Mouse (Mus musculus) left cerebral cortex, adult 11 months (tissue): ENCODE measurements at regions not wholly inside any gene's neighbourhood (a gene's known extent, or its start where the extent isn't known, plus 50 kb on each side); places are given as distances from the start of the nearest gene placed in this dataset.

Experiments used
- DNase-seq: peaks from one replicate; pipeline ENCODE4 v3.0.0; 2022; ENCODE audit warnings: low spot score

GRCm38 (mm10) chr3:143162444-143162843, 280.6 kb upstream of the Pkn2 start:
- no peak for DNase-seq

- DNase-seq: no peak
Measured at GRCm38 (mm10) chr3:143161993-143162392, 280.2 kb upstream of the Pkn2 start.

GRCm38 (mm10) chr3:143158568-143158967, 276.8 kb upstream of the Pkn2 start:
- DNase-seq: no peak

- DNase-seq: no peak
Measured at GRCm38 (mm10) chr3:143156733-143157524, 275.1 kb upstream of the Pkn2 start.

GRCm38 (mm10) chr3:143156174-143156573, 274.4 kb upstream of the Pkn2 start:
- DNase-seq: no peak

- DNase-seq: no peak
Measured at GRCm38 (mm10) chr3:143155556-143155955, 273.8 kb upstream of the Pkn2 start.

GRCm38 (mm10) chr3:143147471-143147870, 265.7 kb upstream of the Pkn2 start:
- DNase-seq: no peak

GRCm38 (mm10) chr3:143138952-143139351, 257.1 kb upstream of the Pkn2 start:
- DNase-seq: no peak

- no peak for DNase-seq
Measured at GRCm38 (mm10) chr3:143134528-143134927, 252.7 kb upstream of the Pkn2 start.

- DNase-seq: no peak
Measured at GRCm38 (mm10) chr3:143107733-143108291, 226.0 kb upstream of the Pkn2 start.

GRCm38 (mm10) chr3:143104734-143105133, 222.9 kb upstream of the Pkn2 start:
- DNase-seq: no peak

GRCm38 (mm10) chr3:143103333-143103732, 221.5 kb upstream of the Pkn2 start:
- no peak for DNase-seq

GRCm38 (mm10) chr3:143100810-143101645, 219.2 kb upstream of the Pkn2 start:
- no peak for DNase-seq

GRCm38 (mm10) chr3:143100203-143100602, 218.4 kb upstream of the Pkn2 start:
- DNase-seq: no peak

- no peak for DNase-seq
Measured at GRCm38 (mm10) chr3:143092206-143092605, 210.4 kb upstream of the Pkn2 start.

- DNase-seq: no peak
Measured at GRCm38 (mm10) chr3:143090886-143091285, 209.1 kb upstream of the Pkn2 start.

GRCm38 (mm10) chr3:143090316-143090715, 208.5 kb upstream of the Pkn2 start:
- no peak for DNase-seq

- no peak for DNase-seq
Measured at GRCm38 (mm10) chr3:143087786-143088185, 206.0 kb upstream of the Pkn2 start.

GRCm38 (mm10) chr3:143078310-143078709, 196.5 kb upstream of the Pkn2 start:
- no peak for DNase-seq

- no peak for DNase-seq
Measured at GRCm38 (mm10) chr3:143071839-143072373, 190.1 kb upstream of the Pkn2 start.

- no peak for DNase-seq
Measured at GRCm38 (mm10) chr3:143054858-143055257, 173.1 kb upstream of the Pkn2 start.

- DNase-seq: no peak
Measured at GRCm38 (mm10) chr3:143053286-143053993, 171.6 kb upstream of the Pkn2 start.
